8 mouse cellular contexts compared by ENCODE assay signal in the genomic region with DNA sequence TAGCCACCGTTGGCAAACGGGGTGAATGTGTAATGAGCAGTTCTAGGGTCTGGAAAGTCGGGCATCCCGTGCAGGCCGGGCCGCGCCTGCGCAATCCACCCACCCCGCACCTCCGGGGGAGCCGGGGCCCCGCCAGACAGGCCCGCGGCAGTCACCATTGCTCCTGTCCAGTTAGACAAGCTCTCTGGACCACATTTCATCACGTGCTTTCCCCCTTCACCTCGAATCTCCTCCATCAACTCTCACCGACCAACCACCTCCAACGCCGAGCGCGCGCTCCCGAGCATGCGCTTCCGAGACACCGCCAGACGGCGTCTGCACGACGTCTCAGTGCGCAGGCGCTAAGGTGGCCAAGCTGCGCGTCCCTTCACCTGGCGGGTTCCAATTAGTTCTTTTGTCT. TPM values are rescaled to one million over a fixed set of nuclear protein-coding genes. Genes with fewer than 3 reads are reported as not detected.
DNase-seq lines count a peak whose midpoint lies in the region; ATAC-seq and TF ChIP-seq lines count a peak whose summit lies in the region.

A gene (minus strand): TSS at position 281 of the 400 bp plus-strand sequence.

- no peaks in the 10 kb centered on the region for H3K79me3 ChIP-seq in C2C12 (ENCODE audit: low read depth)

- peak within 1 kb of the TSS; percentile 2 for H3ac ChIP-seq in C2C12 (ENCODE audit: control insufficient read depth, insufficient read length, low read depth)

- TF ChIP-seq CTCF in C2C12 (IDR thresholded peaks at IDR 0.05; ENCODE audit: control insufficient read depth, insufficient read depth, insufficient read length): no peak

- peaks cover 2 to 8% of the 10 kb centered on the region in 2 experiments; a peak in 3 of 4 replicates for H3K4me1 ChIP-seq in heart, embryonic 14.5 days (ENCODE audit: control insufficient read depth in 2 of 2, insufficient read depth in 2 of 2, low read length in 2 of 2)
- peaks cover 2% of the 10 kb centered on the region; the same call in 1 of the 2 replicates for H3K4me1 ChIP-seq in liver, embryonic 11.5 days (replicated peaks; ENCODE audit: control insufficient read depth, insufficient read depth, low read length)

- 1% methylated on average over 35 of the region's 35 CpGs for WGBS in heart, embryonic 14.5 days
- under 1% methylated on average over 35 of the region's 35 CpGs for WGBS in liver, embryonic 11.5 days

- H3K27me3 ChIP-seq in C2C12 (ENCODE audit: control insufficient read depth, insufficient read depth, insufficient read length): no peaks in the 10 kb centered on the region
- H3K27me3 ChIP-seq in heart, embryonic 14.5 days (ENCODE audit: control insufficient read depth, insufficient read depth, low read length): no peaks in the 10 kb centered on the region
- H3K27me3 ChIP-seq in liver, embryonic 11.5 days (replicated peaks; ENCODE audit: control insufficient read depth, insufficient read depth, low read length): no peaks in the 10 kb centered on the region
- no peaks in the 10 kb centered on the region for H3K27me3 ChIP-seq in splenic B cell, adult 2 months (ENCODE audit: control insufficient read depth, insufficient read depth, low read length, poor library complexity, severe bottlenecking)

- H3K9ac ChIP-seq in heart, embryonic 14.5 days (ENCODE audit: low read length): peak within 1 kb of the TSS; percentile 81
- peak within 1 kb of the TSS; percentile 76 for H3K9ac ChIP-seq in liver, embryonic 11.5 days (ENCODE audit: low read depth, low read length)

- peaks cover 3% of the 10 kb centered on the region; the same call in 1 of the 2 replicates for H3K9me3 ChIP-seq in heart, embryonic 14.5 days (ENCODE audit: control insufficient read depth, low read length)
- no peaks in the 10 kb centered on the region; the same call in 1 of the 2 replicates for H3K9me3 ChIP-seq in liver, embryonic 11.5 days (ENCODE audit: control insufficient read depth, low read length)

- peak; percentile 75 for DNase-seq in brain, embryonic 18.5 days (ENCODE audit: low read depth, low spot score)
- peak; percentile 91 for DNase-seq in kidney, postnatal 10 days
- DNase-seq in liver, embryonic 11.5 days (ENCODE audit: low spot score): peak; percentile 85
- DNase-seq in naive thymus-derived CD4-positive, alpha-beta T cell, adult 2 months (ENCODE audit: low read depth): peak; percentile 92
- peak; percentile 91 for DNase-seq in splenic B cell, adult 2 months (ENCODE audit: low read depth, low spot score)

- peak within 1 kb of the TSS; percentile 74 for H3K4me2 ChIP-seq in heart, embryonic 14.5 days (ENCODE audit: low read length)
- peak within 1 kb of the TSS; percentile 78 for H3K4me2 ChIP-seq in liver, embryonic 11.5 days

- H3K27ac ChIP-seq in heart, embryonic 14.5 days (replicated peaks in 1 of 2; ENCODE audit: control insufficient read depth in 1 of 2, insufficient read depth in 1 of 2, low read depth in 2 of 2, low read length in 2 of 2): peak within 1 kb of the TSS; percentile 75 to 79
- peak within 1 kb of the TSS; percentile 66 for H3K27ac ChIP-seq in liver, embryonic 11.5 days (ENCODE audit: low read depth, low read length)

- peaks cover 5% of the 10 kb centered on the region for H3K36me3 ChIP-seq in C2C12 (ENCODE audit: control insufficient read depth, insufficient read depth)
- 0 out of 2 replicates have a peak, but pooled peaks cover 7% of the 10 kb centered on the region for H3K36me3 ChIP-seq in heart, embryonic 14.5 days (ENCODE audit: control insufficient read depth, insufficient read depth, low read length)
- H3K36me3 ChIP-seq in liver, embryonic 11.5 days (ENCODE audit: control insufficient read depth, insufficient read depth, low read length): peaks cover 6% of the 10 kb centered on the region; the same call in 1 of the 2 replicates
- no peaks in the 10 kb centered on the region for H3K36me3 ChIP-seq in splenic B cell, adult 2 months (ENCODE audit: control insufficient read depth, insufficient read depth, low read length, poor library complexity, severe bottlenecking)

- H3K4me3 ChIP-seq in C2C12 (ENCODE audit: insufficient read depth, poor library complexity, severe bottlenecking): peak within 1 kb of the TSS; percentile 19
- H3K4me3 ChIP-seq in heart, embryonic 14.5 days (ENCODE audit: control insufficient read depth in 1 of 2, insufficient read depth in 1 of 2, low read depth in 1 of 2, low read length in 2 of 2): peak within 1 kb of the TSS; percentile 64 to 95
- H3K4me3 ChIP-seq in liver, embryonic 11.5 days (ENCODE audit: low read depth, low read length): peak within 1 kb of the TSS; percentile 63

- ATAC-seq in erythroid progenitor cell, adult 5-6 weeks (replicated peaks; ENCODE audit: low FRiP score, poor library complexity, severe bottlenecking): peak; percentile 92
- ATAC-seq in heart, embryonic 14.5 days (ENCODE audit: insufficient number of reproducible peaks, insufficient read depth, low FRiP score, low read depth): peak; percentile 68
- peak; percentile 88 for ATAC-seq in liver, embryonic 11.5 days (replicated peaks; ENCODE audit: low FRiP score)

- no peaks in the 10 kb centered on the region for H3K79me2 ChIP-seq in C2C12 (ENCODE audit: control insufficient read depth, insufficient read depth)

TF ChIP-seq in C2C12, 6 proteins besides CTCF, POLR2A, EP300 and RAD21:
- TF ChIP-seq MYOG (IDR thresholded peaks at IDR 0.05; ENCODE audit: control insufficient read depth, extremely low read depth, insufficient read length) (no peak), FOSL1 (IDR thresholded peaks at IDR 0.05; ENCODE audit: insufficient read depth, low read length, poor library complexity, severe bottlenecking) (no peak), MAX (IDR thresholded peaks at IDR 0.05) (peak; percentile 43), USF1 (IDR thresholded peaks at IDR 0.05; ENCODE audit: low read depth) (no peak)

RNA-seq across cellular contexts. Expression of the gene that starts here (rescaled TPM):
- 0.82 TPM for polyA plus RNA-seq in C2C12 (2012; fragmentation: generic; extraction: Trizol)
- 0.42 and 2.9 TPM in 2 replicates for total RNA-seq in erythroid progenitor cell, adult 5-6 weeks (2015; ENCODE audit: low replicate concordance)
- 0.15 and 4.0 TPM in 2 replicates for total RNA-seq in erythroid progenitor cell, adult 5-6 weeks (2017; ENCODE audit: low replicate concordance)
- 6.2 and 7.6 TPM in 2 replicates for polyA plus RNA-seq in heart, embryonic 14.5 days (2014; fragmentation: Nextera tagmentation; extraction: Ambion mirVana)
- polyA plus RNA-seq in liver, embryonic 11.5 days (2014; fragmentation: Nextera tagmentation; extraction: Ambion mirVana): 6.1 and 7.8 TPM in 2 replicates

Comparison
In these comparisons a context has a peak if more than half of its experiments do, and no peak if none do; other contexts are left out.
1. Peak in every context shown above with its lines: DNase-seq, ATAC-seq, H3K4me3 ChIP-seq and H3K27ac ChIP-seq.
2. H3K4me3 ChIP-seq: peak in every context shown above with its lines; median percentile 80 in heart, embryonic 14.5 days; 63 in liver, embryonic 11.5 days; 19 in C2C12.